Mouse (Mus musculus) thymus, adult 2 months (tissue): Measurements from ENCODE around the gene Slc25a44.

ENCODE experiments used
- CTCF ChIP-seq: fragments of 200-500 bp; IDR thresholded peaks from 2 replicates; pipeline ENCODE4 v1.5.1; 2012; ENCODE audit warnings: mild to moderate bottlenecking, control low read depth, low read length, moderate library complexity, borderline replicate concordance; ENCODE audit not compliant: control insufficient read depth, poor library complexity, insufficient read depth; ENCODE audit errors: extremely low read depth
- POLR2A ChIP-seq: fragments of 200-500 bp; IDR thresholded peaks from 2 replicates; pipeline ENCODE4 v1.6.1; 2012; ENCODE audit warnings: mild to moderate bottlenecking, low read length, control low read depth, moderate library complexity; ENCODE audit not compliant: control insufficient read depth, poor library complexity, insufficient read depth; ENCODE audit errors: extremely low read depth

DNA sequence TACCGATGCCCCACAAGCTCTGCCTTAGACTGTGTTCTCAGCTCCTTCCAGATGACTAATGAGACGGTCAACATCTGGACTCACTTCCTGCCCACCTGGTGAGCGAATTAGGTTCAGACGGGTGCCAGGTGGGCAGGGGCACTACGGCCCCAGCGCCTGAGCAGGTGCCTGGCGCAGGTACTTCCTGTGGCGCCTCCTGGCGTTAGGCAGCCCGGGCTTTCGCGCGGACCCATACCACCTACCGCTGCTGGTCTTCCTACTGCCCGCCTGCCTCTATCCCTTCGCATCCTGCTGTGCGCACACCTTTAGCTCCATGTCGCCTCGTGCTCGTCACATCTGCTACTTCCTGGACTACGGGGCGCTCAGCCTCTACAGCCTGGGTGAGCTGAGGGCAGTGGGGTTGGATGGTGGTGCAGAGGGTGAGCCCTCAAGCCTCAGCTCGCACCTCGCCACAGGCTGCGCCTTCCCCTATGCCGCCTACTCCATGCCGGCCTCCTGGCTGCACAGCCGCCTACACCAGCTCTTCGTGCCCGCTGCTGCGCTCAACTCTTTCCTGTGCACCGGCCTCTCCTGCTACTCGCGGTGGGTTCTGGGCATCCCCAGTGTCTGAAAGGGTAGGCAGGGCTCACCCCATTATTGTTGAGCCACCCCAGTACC lies 59.1 kb downstream of the Slc25a44 start:
- TF ChIP-seq POLR2A (no peak), CTCF (0 out of 2 replicates have a peak, but pooled peaks have one; percentile 16)
